Mouse (Mus musculus): ENCODE measurements around the gene Zfp872.

DNA sequence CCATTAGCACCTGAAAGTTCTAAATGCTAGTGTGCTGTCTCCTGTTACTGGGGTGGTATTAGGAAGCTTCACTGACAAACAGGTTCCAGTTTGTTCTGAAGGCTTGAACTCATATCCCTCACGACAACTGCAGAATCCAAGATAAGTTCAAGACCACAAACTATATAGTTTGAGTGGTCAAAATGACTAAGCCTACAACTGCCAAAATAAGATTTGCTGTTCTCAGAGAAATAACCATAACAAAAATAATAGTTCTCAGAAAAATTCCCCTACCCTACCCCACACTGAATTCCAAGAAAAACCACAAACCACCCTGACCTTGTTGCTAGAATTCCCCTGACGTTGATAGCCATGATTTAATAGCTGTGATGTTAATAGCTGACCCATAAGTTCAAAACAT, 26.7 kb downstream of the Zfp872 start:
- TF ChIP-seq CTCF (IDR thresholded peaks at IDR 0.05; ENCODE audit: borderline replicate concordance, extremely low read depth, insufficient read depth, insufficient read length) (no peak), POLR2A (IDR thresholded peaks at IDR 0.05; ENCODE audit: borderline replicate concordance, extremely low read depth, insufficient read depth, insufficient read length, poor library complexity, severe bottlenecking) (no peak)

Data from brain, embryonic 14.5 days (tissue).